Mouse (Mus musculus) central nervous system, embryonic 14 days (tissue): Measurements from ENCODE around the gene Rgs17. TPM values are rescaled to one million over a fixed set of nuclear protein-coding genes. Genes with fewer than 3 reads are reported as not detected.

Experiments used
- polyA plus RNA-seq: library from polyadenylated mRNA; depleted of rRNA; stranded (reverse); fragments of >200 nt; gene quantifications from 2 replicates; pipeline ENCODE4 v1.2.3, GENCODE M21; 2012; rRNA removed

Gene Rgs17
- polyA plus RNA-seq: 6.2 and 6.8 TPM in 2 replicates

GRCm38 (mm10) chr10:5922294-5922828 is at the start of gene Rgs17:
Gene Rgs17, minus strand, starts transcription at chr10:5922400.

GRCm38 (mm10) chr10:5823740-5824491 is 98.3 kb downstream of the Rgs17 start, which contains the start of gene Mtrf1l:
Gene Mtrf1l, minus strand, starts transcription at chr10:5823910.

GRCm38 (mm10) chr10:5805243-5805730 is 116.9 kb downstream of the Rgs17 start, which contains the start of gene Fbxo5:
Gene Fbxo5, minus strand, starts transcription at chr10:5805600.

Other genes starting within 250 kb of the Rgs17 start
- 22.6 and 25.8 TPM in 2 replicates for gene Fbxo5, start 116.8 kb downstream of the Rgs17 start, polyA plus RNA-seq
- 7.8 and 7.9 TPM in 2 replicates for gene Mtrf1l, start 98.5 kb downstream of the Rgs17 start, polyA plus RNA-seq